Mouse (Mus musculus): Measurements from ENCODE around the gene Zfp462. TPM values are rescaled to one million over a fixed set of nuclear protein-coding genes. Genes with fewer than 3 reads are reported as not detected.

Gene Zfp462
- polyA plus RNA-seq, 3 experiments from 2014 or later, result 0.07 TPM; not detected in 2

DNA sequence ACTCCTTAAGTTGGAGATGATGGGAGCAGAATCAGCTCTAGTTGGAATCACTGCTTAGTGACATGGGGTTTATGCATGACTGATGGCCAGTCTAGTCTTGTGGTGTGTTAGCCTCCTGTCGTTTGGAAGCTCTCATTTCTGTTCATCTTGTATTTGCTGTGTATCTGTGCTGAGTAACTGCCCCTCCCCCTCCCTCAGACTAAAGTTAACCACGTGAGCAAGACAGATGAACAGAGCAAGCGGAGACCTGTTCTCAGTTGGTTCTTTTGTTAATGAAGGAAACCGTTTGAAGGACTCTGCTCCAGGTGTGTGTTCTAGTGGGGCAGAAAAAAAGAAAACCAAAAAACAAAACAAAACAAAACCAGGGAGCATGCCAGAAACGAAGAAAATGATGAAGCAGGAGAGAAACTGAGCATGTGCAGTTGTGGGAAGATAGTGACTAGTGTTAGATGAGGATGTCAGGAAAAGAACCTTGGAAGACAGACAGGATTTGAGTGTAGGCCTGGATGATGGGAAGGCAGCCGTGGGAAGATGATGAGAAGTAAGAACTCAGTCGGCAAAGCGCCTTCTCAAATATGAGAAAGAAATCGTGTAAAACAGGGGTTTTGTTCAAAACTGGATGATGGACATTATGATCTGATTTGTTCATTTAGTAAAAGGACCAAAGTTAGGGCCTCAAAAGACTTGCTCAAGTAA lies 53.4 kb downstream of the Zfp462 start:
- ATAC-seq, result no peak

DNA sequence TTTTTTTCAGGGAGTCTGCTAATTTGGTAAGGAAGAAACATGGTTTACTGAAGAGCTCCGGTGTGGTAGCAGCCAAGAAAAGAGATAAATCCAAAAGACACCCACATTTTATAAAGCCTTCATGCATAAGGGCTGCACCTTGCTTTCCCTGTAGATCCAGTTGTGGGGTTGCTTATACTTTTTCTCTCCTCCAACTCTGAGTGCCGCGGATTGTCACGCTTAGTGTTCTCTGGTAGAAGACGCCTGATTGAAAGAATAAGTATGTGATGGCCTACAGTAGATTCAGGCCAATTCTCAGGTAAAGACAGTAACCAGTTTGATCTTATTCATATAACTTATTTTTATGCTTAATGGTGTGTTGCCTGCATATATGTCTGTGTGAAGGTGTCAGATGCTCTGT lies 54.7 kb downstream of the Zfp462 start:
- no peak for ATAC-seq

DNA sequence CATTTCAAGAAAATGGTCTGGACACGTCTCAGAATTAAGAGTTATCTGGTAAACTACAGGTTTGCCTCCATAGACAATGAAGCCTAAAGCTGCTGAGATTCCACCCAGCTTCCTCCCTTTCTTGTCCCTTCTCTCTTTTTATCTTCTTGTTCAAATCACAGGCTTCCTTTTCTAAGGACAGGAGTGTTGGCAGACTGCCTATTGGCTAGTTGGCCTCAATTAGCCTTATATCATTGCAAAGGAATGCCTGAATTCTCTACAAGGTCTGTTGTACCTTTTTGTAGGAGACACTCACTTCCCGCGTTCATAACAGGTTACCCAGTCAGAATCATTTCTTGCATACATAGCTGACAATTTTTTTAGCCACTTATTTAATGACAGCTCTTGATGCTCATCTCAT lies 56.5 kb downstream of the Zfp462 start:
- no peak for ATAC-seq

DNA sequence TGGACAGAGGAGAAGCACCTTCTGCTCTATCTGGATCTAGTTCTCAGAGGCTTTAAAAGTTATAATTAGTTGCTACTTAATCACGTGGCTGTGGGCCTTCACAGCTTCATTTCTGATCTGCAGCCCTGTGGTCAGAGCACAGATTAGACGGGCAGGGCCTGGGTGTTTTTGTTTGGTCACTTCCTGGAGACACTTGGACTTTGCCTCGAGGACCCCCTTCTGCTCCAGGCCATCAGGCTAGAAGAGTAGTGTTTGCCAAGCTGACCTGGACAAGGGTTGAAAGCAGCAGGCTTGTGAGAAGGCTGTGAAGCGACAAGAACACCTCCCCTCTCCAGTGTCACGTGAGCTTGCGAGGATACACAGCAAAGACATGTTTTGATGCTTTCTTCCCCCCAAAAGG lies 58.3 kb downstream of the Zfp462 start:
- no peak for ATAC-seq

DNA sequence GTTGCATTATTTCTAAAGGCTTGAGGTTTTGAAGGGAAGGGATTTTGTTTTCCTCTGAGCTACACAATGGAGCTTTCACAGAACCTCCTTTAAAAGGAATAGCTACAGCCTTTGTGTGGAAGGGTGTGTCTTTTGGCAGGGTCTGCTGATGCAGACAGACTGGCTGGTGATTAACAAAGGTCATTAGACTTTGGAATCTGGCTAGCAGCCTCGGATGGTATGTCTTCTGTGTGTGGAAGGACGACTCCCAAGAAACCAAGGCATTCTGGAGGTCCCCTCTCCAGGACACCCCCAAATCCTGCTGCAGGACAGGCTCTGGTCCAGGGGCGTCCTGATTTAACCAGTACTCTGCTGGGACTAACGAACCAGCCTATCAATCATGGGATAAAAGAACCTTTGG lies 60.2 kb downstream of the Zfp462 start:
- ATAC-seq, result no peak

DNA sequence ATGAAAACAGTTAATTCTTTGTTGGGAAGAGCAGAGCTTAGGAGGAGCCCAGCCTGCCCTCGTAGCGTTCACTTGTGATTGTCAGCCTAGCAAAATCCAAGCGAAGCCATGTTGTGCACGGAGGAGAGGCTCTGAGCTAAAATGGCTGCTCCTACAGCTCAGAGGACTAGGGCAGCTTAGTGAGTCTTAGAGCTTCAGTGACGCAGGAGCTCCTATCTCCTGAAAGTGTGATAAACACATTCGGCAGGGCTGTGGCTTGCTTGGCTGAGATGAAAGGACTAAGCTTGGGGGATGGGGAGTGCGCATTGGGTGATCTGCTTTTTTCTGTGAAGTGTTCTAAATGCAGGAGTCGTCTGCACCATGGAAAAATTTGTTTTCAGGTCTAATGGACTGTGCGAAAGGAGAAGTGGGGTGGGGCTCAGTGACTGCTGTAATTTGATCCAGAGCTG lies 60.7 kb downstream of the Zfp462 start:
- ATAC-seq, result no peak

DNA sequence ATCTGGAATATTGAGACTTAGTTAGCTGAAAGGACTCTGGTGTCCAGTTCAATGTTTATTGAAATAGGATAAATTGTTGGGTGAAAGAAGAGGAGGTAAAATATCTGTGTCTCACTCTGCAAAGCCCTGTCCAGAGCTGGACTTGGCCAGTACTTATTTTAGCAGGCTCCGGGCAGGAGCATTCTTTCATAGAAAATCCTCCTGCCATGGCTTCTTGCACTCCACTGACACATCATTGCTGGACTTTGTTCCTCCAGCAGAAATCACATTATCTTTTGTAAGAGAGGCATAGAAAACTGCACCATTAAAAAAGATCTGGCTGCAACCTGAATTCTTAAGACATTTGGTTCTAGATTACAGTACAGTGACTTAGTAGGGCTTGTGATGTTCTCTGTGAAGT lies 61.2 kb downstream of the Zfp462 start:
- ATAC-seq, result no peak

DNA sequence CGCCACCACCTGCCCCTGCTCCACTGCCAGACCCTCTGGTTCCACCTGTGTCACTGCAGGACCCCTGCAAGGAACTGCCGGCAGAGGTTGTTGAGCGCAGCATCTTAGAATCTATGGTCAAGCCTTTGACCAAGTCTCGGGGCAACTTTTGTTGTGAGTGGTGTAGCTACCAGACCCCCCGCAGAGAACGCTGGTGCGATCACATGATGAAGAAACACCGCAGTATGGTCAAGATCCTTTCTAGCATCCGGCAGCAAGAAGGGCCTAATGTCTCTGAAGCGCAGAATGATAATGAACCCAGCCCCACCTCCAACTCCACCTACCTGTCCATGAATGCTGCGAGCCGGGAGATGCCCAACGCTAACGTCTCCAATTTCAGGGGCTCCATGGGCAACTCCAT lies 63.8 kb downstream of the Zfp462 start:
- no peak for ATAC-seq

DNA sequence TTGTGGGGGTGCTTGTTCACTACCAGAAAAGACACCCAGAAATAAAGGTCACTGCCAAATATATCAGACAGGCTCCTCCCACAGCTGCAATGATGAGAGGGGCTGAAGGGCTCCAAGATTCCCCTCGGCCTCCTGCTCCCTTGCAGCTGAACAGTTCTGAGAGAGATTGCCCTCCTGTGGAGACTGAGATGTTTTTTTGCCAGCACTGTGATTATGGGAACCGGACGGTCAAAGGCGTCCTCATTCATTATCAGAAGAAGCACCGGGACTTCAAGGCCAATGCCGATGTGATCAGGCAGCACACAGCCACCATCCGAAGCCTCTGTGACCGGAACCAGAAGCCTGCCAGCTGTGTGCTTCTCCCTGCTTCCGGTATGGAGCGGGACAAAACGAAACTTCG lies 66.5 kb downstream of the Zfp462 start:
- no peak for ATAC-seq

DNA sequence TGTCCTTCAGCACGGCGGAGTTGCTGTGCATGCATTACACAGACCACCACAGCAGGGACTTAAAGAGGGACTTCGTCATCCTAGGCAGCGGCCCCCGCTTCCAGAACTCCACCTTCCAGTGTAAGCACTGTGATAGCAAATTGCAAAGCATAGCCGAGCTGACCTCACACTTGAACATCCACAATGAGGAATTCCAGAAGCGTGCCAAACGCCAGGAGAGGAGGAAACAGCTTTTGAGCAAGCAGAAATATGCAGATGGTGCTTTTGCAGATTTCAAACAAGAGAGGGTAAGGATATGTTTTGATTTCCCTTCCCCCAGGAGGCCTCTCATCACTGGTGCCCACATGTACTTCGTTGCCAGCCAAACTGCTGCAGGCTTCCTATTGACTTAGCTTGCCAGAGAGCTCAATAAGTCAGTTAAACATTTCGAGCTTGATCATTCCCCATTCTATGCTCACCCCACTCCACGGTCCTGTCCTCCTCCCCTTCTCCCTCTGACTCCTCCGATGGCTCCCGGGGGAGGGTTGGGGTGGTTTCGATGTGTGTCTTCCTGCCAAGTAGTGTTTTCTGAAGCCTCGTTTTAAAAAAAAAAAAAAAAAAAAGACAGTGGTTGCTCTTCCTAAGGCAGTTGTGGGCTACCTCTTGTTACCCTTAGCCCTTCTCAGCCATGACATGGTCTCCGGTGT lies 68.9 kb downstream of the Zfp462 start:
- ATAC-seq, result no peak

DNA sequence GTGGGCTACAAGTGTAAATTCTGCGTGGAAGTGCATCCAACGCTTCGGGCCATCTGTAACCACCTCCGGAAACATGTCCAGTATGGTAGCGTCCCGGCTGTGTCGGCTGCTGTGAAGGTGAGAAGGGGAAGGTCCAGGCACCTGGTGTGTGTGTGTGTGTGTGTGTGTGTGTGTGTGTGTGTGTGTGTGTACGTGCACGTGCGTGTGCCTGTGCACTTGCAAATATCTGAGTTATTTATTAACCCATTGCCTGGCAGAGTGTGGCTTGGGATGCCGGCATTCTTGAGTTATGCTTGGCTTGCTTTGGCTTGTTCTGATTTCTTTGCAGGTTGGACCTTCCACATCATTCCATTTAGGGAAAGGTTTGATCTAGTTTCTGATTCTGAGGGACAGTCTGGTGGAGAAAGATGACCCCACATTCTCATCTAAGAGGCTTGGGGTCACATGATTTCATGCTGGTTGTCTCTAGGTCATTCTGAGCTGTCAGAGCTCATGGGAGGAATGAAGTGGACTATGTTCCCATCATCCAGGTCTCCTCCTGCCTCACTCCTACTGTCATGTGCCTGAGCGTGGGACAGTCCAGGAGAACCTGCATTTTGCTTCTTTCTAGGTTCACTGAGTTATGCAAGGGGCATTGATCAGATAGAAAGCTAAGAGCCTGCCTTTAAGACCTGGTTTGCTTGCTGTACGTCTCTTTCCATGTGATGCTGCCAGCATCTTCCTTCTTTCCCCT lies 70.0 kb downstream of the Zfp462 start:
- ATAC-seq, result no peak

DNA sequence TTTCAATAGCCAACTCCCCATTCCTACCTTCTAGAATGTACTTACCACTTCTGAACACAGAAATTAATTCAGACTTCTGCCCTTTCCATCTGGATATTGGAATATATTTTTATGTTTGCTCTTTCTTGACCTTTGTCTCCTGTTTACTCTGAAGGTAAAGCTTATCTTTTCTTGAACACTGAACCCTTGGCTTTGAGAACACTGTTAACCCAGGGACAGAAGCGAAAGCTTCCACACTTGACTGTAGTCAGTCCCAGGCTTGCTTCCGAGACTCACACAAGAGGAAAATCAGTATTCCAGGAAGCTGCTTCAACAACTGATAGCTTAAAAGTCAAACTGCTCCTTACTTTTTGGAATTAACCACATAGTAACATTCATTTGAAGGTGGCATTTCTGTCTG lies 70.7 kb downstream of the Zfp462 start:
- ATAC-seq, result no peak

DNA sequence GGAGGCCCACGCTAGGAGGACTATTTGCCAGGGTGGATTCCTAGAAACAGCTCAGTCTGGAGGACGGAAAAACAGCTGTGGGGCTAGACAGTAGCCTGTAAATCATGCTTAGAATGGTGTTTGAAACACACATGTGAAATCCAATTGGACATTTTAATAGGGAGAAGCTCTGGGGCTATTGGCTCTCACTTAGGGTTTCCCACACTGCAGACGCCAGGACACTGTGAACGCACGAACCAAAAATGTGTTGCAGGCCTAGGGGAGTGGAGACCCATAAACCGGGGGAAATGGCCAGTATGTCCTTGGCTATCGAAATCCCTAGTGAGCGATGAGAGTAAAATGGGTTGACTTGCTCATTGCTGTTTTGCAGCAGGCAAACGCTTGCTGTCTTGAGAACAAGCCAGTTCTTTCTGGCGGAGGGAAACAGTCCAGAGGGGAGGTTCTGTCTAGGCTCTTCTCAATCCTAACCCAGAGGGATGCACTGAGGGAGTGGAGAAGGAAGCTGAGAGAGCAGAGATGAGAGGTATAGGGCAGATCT lies 81.3 kb downstream of the Zfp462 start:
- no peak for ATAC-seq

DNA sequence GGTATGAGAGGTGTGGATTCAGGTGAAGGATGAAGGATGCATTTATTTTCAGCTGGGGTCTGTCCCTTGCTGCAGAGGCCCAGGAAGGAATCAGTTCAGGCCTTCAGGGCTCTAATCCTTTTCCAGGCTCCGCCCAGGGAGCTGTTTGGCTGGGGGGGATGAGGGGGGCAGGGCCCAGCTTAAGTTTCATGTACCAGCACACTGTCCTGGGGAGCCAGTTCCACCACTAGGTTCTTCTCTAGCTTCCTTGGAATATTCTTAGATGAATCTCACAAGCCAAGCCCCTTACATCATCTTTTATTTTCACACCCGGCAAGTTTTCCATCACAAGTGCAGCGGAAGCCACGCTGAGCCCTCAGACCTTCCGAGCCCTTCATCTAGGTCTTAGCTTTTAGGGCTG lies 85.6 kb downstream of the Zfp462 start:
- ATAC-seq, result no peak

DNA sequence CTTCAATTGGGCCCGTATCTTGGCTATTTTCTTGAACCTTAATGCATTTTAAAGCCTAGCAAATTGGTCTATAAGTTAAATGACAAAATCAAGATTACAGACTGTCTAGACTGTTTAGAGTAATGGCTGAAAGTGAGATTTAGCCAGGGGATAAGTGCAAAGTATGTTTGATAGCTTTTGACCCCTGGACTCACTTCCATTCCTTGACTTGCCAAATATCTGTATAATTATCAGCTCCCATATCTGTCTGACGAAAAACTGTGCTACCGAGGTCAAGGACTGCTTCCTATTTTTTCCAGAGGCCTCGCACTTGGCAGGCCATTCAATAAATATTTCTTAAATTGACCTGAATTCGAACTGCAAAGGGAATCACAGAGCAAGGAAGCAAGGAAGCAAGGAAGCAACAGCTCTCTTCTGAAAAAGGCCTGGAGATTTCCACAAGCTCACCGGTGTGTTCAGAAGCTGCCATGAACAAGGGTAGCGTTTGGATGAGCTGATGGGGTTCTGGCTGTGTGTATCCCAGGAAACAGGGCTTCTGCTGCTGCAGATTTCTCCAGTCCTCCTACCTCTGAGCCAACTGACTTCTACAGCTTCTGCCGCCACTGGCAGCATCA lies 87.6 kb downstream of the Zfp462 start:
- no peak for ATAC-seq

DNA sequence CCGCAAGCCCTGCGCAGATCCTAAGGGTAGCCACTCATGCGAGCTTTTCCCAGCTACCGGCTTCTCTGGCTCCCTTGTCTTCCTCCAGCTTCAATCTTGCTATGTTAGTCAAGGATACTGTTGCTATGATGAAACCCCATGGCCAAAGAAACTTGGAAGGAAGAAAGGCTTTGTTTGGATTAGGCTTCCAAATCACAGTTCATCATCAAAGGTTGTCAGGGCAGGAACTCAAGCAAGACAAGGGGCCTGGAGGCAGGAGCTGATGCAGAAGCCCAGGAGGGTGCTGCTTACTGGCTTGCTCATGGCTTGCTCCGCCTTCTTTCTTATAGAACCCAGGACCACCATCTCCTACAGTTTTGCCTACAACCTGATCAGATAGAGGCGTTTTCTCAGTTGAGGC lies 88.6 kb downstream of the Zfp462 start:
- no peak for ATAC-seq

DNA sequence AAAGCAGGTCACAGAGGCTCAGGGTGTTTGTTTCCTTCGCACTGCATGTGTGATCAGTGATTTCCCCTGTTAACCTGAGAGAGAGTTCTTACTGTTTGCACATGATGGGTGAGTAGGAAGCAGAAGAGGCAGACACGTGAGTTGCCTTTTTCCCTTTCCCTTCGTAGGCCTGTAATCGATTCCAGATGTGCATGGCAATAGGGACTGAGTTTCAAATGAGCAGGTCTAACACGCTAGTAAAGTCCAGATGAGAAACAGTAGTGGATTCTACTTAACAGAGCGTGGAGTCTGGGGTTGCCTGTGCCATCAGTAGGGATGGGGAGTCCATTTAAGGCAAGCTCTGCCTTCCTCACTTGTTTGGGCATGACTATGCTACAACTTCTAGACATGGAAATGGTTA lies 93.3 kb downstream of the Zfp462 start:
- ATAC-seq, result no peak

DNA sequence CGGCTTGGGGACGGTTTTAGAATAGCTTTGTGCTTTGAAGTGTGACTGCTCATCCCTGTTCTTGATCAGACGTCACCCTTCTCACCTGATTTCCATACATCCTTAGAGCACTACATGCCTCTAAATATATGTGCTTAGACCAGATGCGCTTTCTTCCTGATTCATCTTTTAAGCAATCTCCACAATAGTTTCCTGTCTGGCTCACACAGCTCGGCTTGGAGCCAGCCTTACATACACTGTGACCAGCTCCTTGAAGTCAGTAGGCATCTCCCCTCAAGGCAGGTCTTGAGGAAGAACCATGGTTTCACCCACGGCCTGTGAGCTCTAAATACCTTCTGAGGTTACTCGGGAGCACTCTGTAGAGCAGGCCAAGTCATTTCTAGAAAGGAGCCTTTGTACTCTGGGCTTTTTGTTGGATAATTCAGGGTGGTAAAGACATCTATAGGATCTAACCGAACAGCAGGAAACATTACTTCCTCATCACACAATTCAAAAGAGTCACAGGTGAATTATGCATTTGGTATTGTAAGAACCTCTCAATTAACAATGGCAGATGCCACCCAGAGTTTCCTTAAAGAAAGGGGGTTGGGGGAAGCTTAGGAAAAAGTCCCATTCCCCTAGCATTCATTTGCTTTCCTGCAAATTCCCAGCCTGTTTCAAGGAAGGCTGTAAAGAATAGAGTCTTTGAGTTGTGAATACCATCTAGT lies 95.6 kb downstream of the Zfp462 start:
- no peak for ATAC-seq

DNA sequence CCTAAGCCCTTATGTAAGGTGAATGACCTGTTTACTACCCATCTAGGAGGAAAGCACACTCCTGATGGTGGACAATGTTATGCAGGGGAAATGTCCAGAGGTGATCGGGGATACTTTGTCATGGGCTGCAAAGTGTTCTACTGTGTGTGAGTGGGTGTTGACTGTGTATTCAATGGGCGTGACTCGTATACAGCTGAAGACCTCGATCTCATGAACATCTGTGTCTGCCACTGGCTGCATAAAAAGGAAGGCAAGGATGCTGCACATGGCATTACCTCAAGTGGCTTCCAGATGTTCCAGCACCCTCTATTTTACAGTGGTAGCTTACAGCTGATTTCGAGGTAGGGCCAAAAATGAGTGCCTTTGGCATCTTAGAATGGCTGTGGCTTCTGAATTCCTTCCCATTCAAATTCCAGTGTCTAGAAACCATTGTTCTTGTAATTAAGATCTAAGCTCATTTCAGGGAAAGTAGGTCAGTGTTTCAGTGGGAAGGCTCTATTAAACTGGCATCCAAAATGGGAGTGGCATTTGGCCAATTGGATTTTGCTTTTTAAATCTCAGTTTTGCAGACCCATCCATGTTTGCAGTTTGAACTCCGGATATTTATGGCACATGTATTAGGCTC lies 96.4 kb downstream of the Zfp462 start:
- ATAC-seq, result no peak

DNA sequence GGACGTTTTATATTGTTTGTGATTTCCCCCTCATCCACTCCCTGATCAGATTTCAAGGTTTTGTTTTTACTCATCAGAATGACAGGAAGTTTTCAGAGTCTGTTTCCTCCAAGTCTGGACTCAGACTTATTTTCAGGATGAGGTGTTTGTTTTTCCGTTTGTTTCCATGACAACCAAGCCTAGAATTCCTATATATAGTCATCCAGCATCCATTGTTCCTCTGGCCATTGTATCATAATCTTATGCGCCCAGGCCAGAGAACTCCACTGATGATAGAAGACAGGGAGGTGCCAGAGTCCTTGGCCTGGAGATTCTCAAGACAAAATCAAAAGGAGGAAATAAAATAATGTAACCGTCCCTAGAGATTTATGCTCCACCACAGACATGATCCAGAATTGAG lies 97.7 kb downstream of the Zfp462 start:
- no peak for ATAC-seq

DNA sequence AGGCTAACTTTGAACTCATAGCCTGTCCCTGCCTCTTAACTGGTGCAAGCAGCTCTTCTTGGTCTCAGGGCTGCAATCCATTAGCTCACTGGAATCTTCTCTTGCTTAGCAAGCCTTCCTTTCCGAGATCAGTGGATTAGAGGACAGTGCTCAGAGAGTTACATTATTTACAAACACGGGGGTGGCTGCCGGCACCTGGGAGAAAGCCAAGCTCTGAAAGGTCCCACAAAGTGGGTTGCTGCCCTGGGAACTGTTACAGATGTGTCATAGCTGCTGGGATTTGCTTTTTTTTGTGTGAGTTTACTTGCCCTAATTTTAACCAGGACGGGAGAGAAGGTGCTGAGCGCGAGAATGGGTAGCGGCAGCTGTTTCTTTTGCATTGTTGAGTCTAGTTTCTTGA lies 102.4 kb downstream of the Zfp462 start:
- ATAC-seq, result no peak
